Mouse (Mus musculus): ENCODE measurements around the gene Zranb2. TPM values are rescaled to one million over a fixed set of nuclear protein-coding genes. Genes with fewer than 3 reads are reported as not detected.

Gene Zranb2
- polyA plus RNA-seq, 1 experiment from 2014 or later, result 95.8 TPM

GRCm38 (mm10) chr3:157580299-157580698, 46.3 kb downstream of the Zranb2 start:
- H3K9ac ChIP-seq, result no peak overlapping the region
- no peak overlapping the region for H3K4me2 ChIP-seq
- ATAC-seq (ENCODE audit: insufficient number of reproducible peaks, low FRiP score, low TSS enrichment, low read depth), result no peak
- H3K27me3 ChIP-seq, result no peaks in the 10 kb centered on the region
- WGBS, result 56% methylated on average over 4 of the region's 4 CpGs
- peaks cover 5% of the 10 kb centered on the region for H3K4me1 ChIP-seq
- no peak overlapping the region for H3K27ac ChIP-seq
- no peaks in the 10 kb centered on the region for H3K9me3 ChIP-seq
- no peaks in the 10 kb centered on the region for H3K36me3 ChIP-seq
- no peak overlapping the region for H3K4me3 ChIP-seq

GRCm38 (mm10) chr3:157581755-157582154, 47.8 kb downstream of the Zranb2 start:
- WGBS, result 36% methylated on average over 2 of the region's 2 CpGs
- peaks cover 5% of the 10 kb centered on the region for H3K4me1 ChIP-seq
- H3K27me3 ChIP-seq, result no peaks in the 10 kb centered on the region
- H3K9me3 ChIP-seq, result no peaks in the 10 kb centered on the region
- H3K4me3 ChIP-seq, result no peak overlapping the region
- no peak for ATAC-seq (ENCODE audit: insufficient number of reproducible peaks, low FRiP score, low TSS enrichment, low read depth)
- no peaks in the 10 kb centered on the region for H3K36me3 ChIP-seq
- no peak overlapping the region for H3K27ac ChIP-seq
- no peak overlapping the region for H3K9ac ChIP-seq
- no peak overlapping the region for H3K4me2 ChIP-seq

GRCm38 (mm10) chr3:157582626-157583405, 48.9 kb downstream of the Zranb2 start:
- H3K27me3 ChIP-seq, result no peaks in the 10 kb centered on the region
- no peaks in the 10 kb centered on the region for H3K9me3 ChIP-seq
- no peak overlapping the region for H3K4me3 ChIP-seq
- peaks cover 5% of the 10 kb centered on the region for H3K4me1 ChIP-seq
- no peak overlapping the region for H3K9ac ChIP-seq
- no peaks in the 10 kb centered on the region for H3K36me3 ChIP-seq
- H3K27ac ChIP-seq, result 0 out of 2 replicates have a peak overlapping the region, but pooled peaks have one; percentile 9
- WGBS, result 28% methylated on average over 5 of the region's 5 CpGs
- no peak for ATAC-seq (ENCODE audit: insufficient number of reproducible peaks, low FRiP score, low TSS enrichment, low read depth)
- H3K4me2 ChIP-seq, result no peak overlapping the region

- Histone ChIP-seq H3K4me2 (no peak overlapping the region), H3K27me3 (no peaks in the 10 kb centered on the region), H3K36me3 (no peaks in the 10 kb centered on the region), H3K9ac (no peak overlapping the region), H3K4me3 (no peak overlapping the region), H3K9me3 (no peaks in the 10 kb centered on the region), H3K4me1 (no peaks in the 10 kb centered on the region), H3K27ac (peak overlapping the region; percentile 33; the same call in 1 of the 2 replicates)
- no peak for ATAC-seq (ENCODE audit: insufficient number of reproducible peaks, low FRiP score, low TSS enrichment, low read depth)
- 59% methylated on average over 7 of the region's 7 CpGs for WGBS
Measured at GRCm38 (mm10) chr3:157597837-157598379, 63.9 kb downstream of the Zranb2 start.

MicroRNAs encoded within 50 kb of the gene (microRNA counts, 519-probe panel; counts per million panel counts)
- 1,877 counts per million, percentile 30 among the panel's probes with 10 or more counts for microRNA mmu-miR-186

Small RNA genes lying within 50 kb of the gene (microRNA-seq; reads per million reads assigned to microRNA genes)
- 359 reads per million, percentile 64 among the genes with 10 or more reads in this experiment for gene Mir186

Other genes starting within 250 kb of the Zranb2 start
- gene Ptger3, start 32.7 kb downstream of the Zranb2 start, polyA plus RNA-seq (2015; fragmentation: Nextera tagmentation; extraction: Ambion mirVana), result 9.5 and 9.9 TPM in 2 replicates